Mouse (Mus musculus): ENCODE measurements at regions not wholly inside any gene's neighbourhood (a gene's known extent, or its start where the extent isn't known, plus 50 kb on each side); places are given as distances from the start of the nearest gene placed in this dataset.

DNA sequence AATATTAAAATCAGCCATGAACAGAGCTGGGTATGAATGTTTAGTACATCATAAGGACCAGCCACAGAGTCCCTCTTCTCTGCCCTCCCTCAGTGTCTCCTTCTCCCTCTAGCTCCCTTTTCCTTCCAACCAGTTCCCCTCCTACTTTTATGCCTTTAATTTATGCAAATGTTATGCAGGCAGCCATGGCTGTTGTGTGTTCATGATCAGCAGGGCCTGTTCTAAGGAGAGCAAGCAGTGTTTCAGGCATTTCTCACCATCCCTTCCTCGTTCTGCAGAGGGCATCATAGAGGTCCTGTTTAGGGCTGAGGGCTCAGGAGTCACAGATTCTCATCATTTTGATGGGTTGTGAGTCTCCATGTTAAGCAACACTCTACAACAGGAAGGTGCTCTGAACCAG, 162.4 kb upstream of the Dkk2 start:
- no peak overlapping the region for H3K4me3 ChIP-seq (ENCODE audit: insufficient read depth, low read depth, low read length)
- no peak overlapping the region for H3K27ac ChIP-seq (replicated peaks; ENCODE audit: low read depth, low read length)
- no peaks in the 10 kb centered on the region for H3K4me1 ChIP-seq (ENCODE audit: control insufficient read depth, insufficient read depth, insufficient read length, low read length)

DNA sequence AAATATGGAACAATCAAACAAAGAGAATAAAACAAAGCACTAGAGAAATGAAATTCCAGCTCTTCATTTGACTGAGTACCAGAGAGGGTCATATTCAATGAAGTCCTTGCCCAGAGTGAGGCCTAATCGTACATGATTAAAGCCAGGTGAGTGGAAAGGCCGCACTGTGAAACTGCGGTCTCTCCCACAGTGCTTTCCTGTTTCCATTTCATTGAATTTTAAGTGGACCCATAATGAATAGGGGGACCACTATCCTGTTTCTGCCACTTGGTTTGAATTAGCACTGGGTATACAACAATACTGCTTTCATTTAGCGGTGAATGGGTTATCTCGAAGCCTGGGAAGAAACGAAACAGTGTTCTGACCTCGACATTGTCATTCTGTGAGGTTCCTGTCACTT, 144.2 kb upstream of the Dkk2 start:
- Histone ChIP-seq H3K4me3 (ENCODE audit: insufficient read depth, low read depth, low read length) (no peak overlapping the region), H3K4me1 (ENCODE audit: control insufficient read depth, insufficient read depth, insufficient read length, low read length) (no peaks in the 10 kb centered on the region), H3K27ac (replicated peaks; ENCODE audit: low read depth, low read length) (no peak overlapping the region)

DNA sequence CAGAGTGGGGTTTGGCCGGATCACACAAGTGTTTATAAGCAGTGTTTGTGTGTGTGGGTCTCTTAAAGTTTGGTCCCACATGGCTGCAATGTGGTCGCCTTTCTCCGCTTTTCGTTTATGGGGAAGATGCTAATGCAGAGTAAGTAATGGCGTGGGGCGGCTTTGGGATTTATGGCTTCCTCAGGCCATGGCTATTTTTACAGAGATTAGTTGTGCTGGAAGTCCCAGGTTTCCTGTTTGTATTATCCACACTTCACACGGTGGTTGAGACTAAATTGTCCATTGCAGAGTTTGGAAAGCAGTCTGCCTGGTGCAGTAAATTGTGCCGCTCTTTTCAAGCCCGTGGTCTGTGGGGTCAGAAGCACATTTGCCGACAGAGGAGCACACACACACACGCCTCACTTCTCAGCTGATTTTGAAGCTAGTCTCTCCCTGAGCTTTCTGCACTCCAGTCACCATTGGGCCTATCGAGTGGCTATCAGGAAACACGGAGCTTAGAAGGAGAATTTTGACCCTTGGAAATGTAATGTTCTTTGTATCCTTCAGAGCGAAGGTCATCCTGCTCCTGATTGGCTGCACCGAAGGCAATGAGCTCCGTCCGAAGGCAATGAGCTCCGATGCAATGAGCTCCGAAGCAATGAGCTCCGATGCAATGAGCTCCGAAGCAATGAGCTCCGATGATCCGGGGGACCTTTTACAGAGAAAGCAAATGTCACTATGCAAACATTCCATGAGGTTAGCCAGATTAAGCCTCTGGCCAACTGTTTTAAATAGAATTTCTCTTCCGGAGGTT, 142.9 kb upstream of the Dkk2 start:
- H3K4me3 ChIP-seq (ENCODE audit: insufficient read depth, low read depth, low read length), result no peak overlapping the region
- no peak overlapping the region for H3K27ac ChIP-seq (replicated peaks; ENCODE audit: low read depth, low read length)

GRCm38 (mm10) chr3:131943436-131943835, 141.7 kb upstream of the Dkk2 start:
- Histone ChIP-seq H3K4me3 (ENCODE audit: insufficient read depth, low read depth, low read length) (no peak overlapping the region), H3K4me1 (ENCODE audit: control insufficient read depth, insufficient read depth, insufficient read length, low read length) (no peaks in the 10 kb centered on the region), H3K27ac (replicated peaks; ENCODE audit: low read depth, low read length) (no peak overlapping the region)

More for the DNA sequence above, 142.9 kb upstream of the Dkk2 start:
- H3K4me1 ChIP-seq (ENCODE audit: control insufficient read depth, insufficient read depth, insufficient read length, low read length), result no peaks in the 10 kb centered on the region

DNA sequence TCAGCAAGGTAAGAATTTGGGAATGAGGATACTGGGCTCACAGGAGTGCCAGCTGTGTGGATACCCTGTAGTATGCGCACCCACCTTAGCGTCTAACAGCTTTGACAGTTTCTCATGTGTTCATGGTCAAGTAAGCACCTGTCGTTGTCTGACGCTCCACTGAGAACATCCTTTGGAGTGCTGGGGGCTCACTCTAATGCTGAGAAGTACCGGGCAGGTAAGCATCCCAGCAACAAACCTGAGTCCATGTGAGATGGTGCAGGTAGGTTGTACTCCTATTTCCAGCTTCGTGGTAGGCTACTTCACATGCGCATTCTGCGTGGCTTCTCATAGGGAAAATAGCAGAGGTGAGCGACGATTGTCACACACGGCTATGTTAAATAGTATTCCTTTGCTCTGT, 129.3 kb upstream of the Dkk2 start:
- no peak overlapping the region for H3K4me3 ChIP-seq (ENCODE audit: insufficient read depth, low read depth, low read length)
- no peak overlapping the region for H3K27ac ChIP-seq (replicated peaks; ENCODE audit: low read depth, low read length)
- H3K4me1 ChIP-seq (ENCODE audit: control insufficient read depth, insufficient read depth, insufficient read length, low read length), result no peaks in the 10 kb centered on the region

DNA sequence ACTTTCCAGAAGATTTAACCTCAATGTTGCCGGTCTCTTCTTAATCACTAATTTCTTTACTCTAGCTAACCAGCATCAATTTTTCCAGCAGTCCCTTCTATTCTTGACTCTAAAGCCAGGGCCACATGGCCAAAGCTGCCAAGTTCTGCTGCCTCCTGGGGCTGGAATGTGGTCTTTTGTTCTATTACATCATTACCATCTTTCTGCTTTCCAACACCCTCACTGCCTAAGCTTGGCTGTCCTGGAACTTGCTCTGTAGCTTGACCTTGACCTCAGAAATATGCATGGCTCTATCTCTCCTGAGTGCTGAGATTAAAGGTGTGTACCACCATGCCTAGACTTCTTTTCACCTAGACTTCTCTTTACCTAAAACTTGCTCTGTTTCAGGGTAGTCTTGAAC, 124.5 kb upstream of the Dkk2 start:
- Histone ChIP-seq H3K4me3 (ENCODE audit: insufficient read depth, low read depth, low read length) (no peak overlapping the region), H3K27ac (replicated peaks; ENCODE audit: low read depth, low read length) (no peak overlapping the region), H3K4me1 (ENCODE audit: control insufficient read depth, insufficient read depth, insufficient read length, low read length) (no peaks in the 10 kb centered on the region)

GRCm38 (mm10) chr3:131961571-131961970, 123.5 kb upstream of the Dkk2 start:
- Histone ChIP-seq H3K4me3 (ENCODE audit: insufficient read depth, low read depth, low read length) (no peak overlapping the region), H3K4me1 (ENCODE audit: control insufficient read depth, insufficient read depth, insufficient read length, low read length) (no peaks in the 10 kb centered on the region), H3K27ac (replicated peaks; ENCODE audit: low read depth, low read length) (no peak overlapping the region)

- Histone ChIP-seq H3K4me3 (ENCODE audit: insufficient read depth, low read depth, low read length) (no peak overlapping the region), H3K4me1 (ENCODE audit: control insufficient read depth, insufficient read depth, insufficient read length, low read length) (no peaks in the 10 kb centered on the region)
These were observed 122.2 kb upstream of the Dkk2 start for GRCm38 (mm10) chr3:131962870-131963269.

GRCm38 (mm10) chr3:131964952-131965351, 120.1 kb upstream of the Dkk2 start:
- no peaks in the 10 kb centered on the region for H3K4me1 ChIP-seq (ENCODE audit: control insufficient read depth, insufficient read depth, insufficient read length, low read length)
- no peak overlapping the region for H3K27ac ChIP-seq (replicated peaks; ENCODE audit: low read depth, low read length)
- H3K4me3 ChIP-seq (ENCODE audit: insufficient read depth, low read depth, low read length), result no peak overlapping the region

More at GRCm38 (mm10) chr3:131962870-131963269, 122.2 kb upstream of the Dkk2 start:
- no peak overlapping the region for H3K27ac ChIP-seq (replicated peaks; ENCODE audit: low read depth, low read length)

DNA sequence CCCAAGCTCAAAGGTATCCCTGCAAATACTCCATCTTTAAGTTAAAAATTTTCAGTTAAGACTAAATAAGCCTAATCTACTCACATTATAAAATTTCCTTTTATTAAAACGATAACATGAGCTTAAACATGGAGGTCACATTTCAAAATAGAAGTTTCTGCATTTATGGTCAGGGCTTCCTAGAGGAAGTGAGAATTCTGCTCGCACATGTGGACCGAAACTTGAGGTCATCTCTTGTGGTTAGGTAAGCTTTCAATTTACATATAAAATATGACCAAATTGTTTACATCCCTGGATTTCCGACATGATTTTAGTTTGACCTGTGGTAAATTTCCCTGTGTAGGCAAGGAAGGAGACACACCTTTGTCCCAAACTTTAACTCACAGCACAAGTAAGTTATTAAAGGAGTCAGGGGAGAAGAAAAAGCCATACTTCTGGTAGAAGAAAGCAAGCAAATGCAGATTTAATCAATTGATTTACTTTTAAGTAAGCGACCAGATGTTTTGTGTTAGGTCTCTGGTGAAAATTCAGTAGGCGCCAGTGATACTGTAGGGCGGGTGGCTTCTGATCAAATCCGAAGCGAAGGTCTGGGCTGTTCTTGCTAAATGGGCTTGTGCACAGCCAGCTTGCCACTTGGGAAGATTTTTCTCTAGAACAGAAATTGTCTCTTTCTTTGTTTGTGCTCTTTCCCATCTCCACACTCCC, 119.5 kb upstream of the Dkk2 start:
- no peak overlapping the region for H3K27ac ChIP-seq (replicated peaks; ENCODE audit: low read depth, low read length)
- no peaks in the 10 kb centered on the region for H3K4me1 ChIP-seq (ENCODE audit: control insufficient read depth, insufficient read depth, insufficient read length, low read length)
- H3K4me3 ChIP-seq (ENCODE audit: insufficient read depth, low read depth, low read length), result no peak overlapping the region

- Histone ChIP-seq H3K27ac (replicated peaks; ENCODE audit: low read depth, low read length) (no peak overlapping the region), H3K4me1 (ENCODE audit: control insufficient read depth, insufficient read depth, insufficient read length, low read length) (no peaks in the 10 kb centered on the region), H3K4me3 (ENCODE audit: insufficient read depth, low read depth, low read length) (no peak overlapping the region)
These were observed 117.8 kb upstream of the Dkk2 start for GRCm38 (mm10) chr3:131967288-131967687.

GRCm38 (mm10) chr3:131970827-131971226, 114.3 kb upstream of the Dkk2 start:
- H3K4me1 ChIP-seq (ENCODE audit: control insufficient read depth, insufficient read depth, insufficient read length, low read length), result no peaks in the 10 kb centered on the region
- no peak overlapping the region for H3K4me3 ChIP-seq (ENCODE audit: insufficient read depth, low read depth, low read length)
- H3K27ac ChIP-seq (replicated peaks; ENCODE audit: low read depth, low read length), result no peak overlapping the region

GRCm38 (mm10) chr3:131975940-131976628, 109.0 kb upstream of the Dkk2 start:
- no peak overlapping the region for H3K27ac ChIP-seq (replicated peaks; ENCODE audit: low read depth, low read length)
- H3K4me3 ChIP-seq (ENCODE audit: insufficient read depth, low read depth, low read length), result no peak overlapping the region
- no peaks in the 10 kb centered on the region for H3K4me1 ChIP-seq (ENCODE audit: control insufficient read depth, insufficient read depth, insufficient read length, low read length)

DNA sequence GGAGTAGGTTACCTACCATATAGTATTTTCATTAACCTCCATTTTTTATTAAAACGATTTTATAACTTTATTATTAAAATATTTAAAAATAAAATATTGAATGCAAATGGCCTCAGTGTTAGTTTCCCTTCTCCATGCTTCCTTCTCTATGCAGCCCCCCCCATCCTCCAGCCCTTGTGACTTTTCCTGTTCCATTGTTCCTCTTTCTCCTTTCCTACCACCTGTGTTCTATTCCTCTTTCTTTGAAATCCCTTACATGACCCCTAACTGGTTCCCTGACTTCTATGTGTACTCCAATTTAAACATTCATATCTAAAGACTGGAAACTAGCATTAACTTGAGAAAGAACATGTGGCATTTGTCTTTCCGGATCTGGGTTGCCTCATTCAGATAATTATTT, 101.8 kb upstream of the Dkk2 start:
- H3K4me1 ChIP-seq (ENCODE audit: control insufficient read depth, insufficient read depth, insufficient read length, low read length), result no peaks in the 10 kb centered on the region
- no peak overlapping the region for H3K4me3 ChIP-seq (ENCODE audit: insufficient read depth, low read depth, low read length)
- no peak overlapping the region for H3K27ac ChIP-seq (replicated peaks; ENCODE audit: low read depth, low read length)

DNA sequence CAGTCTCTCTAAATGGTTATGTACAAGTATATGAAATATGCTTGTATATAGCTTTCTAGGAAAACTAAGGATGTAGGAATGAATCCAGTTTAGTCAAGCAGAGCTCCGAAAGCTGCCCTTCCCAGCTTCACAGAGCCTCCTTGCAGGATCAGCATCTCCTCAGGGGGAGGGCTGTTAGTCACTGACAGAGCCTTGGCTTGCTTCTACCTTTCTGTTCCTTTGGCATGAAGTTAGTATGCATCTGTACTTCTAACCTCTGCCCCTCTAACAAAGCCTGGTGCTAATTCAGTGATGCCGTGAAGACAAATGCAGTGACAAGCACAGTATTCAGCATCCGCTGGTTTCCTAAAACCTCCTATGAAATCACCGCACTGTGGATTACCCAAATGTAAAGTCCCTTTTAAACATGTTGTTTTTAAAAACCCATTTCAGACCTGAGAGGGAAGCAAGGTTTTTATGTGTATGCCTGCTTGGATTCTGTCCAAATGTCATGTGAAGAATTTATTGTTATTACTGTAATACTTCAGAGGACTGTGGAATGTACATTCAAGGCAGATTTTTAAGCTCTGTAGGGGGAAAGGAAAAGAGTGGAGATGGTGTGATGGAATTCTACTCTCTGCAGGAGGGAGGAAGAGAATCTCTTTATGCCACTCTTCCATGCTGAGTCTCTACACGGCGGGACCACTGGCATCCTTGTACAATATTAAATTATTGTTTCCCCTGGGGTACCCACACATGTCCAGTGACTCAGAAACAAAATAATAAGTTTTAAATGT, 86.1 kb upstream of the Dkk2 start:
- H3K4me3 ChIP-seq (ENCODE audit: insufficient read depth, low read depth, low read length), result no peak overlapping the region
- H3K4me1 ChIP-seq (ENCODE audit: control insufficient read depth, insufficient read depth, insufficient read length, low read length), result no peaks in the 10 kb centered on the region
- H3K27ac ChIP-seq (replicated peaks; ENCODE audit: low read depth, low read length), result no peak overlapping the region

Data from brown adipose tissue, adult 24 weeks (tissue).